Comparison of ENCODE assay signal across 8 mouse cellular contexts in genomic region chr10:24622586-24622985, GRCm38 (mm10). TPM values are rescaled to one million over a fixed set of nuclear protein-coding genes. Genes with fewer than 3 reads are reported as not detected.
A peak's percentile ranks its signal among the peaks of the same experiment; 100 is the strongest.
DNase-seq lines count a peak whose midpoint lies in the region; ATAC-seq and TF ChIP-seq lines count a peak whose summit lies in the region.
"Had no signal": no experiment of that assay in that cellular context is flagged by ENCODE, and none has a peak within 500 bp of the region (broad histone marks: within the 10 kb centered on the region; RNA-seq: fewer than 3 reads in every experiment).

No protein-coding gene starts in this region.

- no peaks in the 10 kb centered on the region for H3K36me3 ChIP-seq in lung, embryonic 14.5 days (ENCODE audit: insufficient read depth)
- H3K36me3 ChIP-seq in small intestine, adult 2 months (ENCODE audit: control insufficient read depth, insufficient read depth, low read length): no peaks in the 10 kb centered on the region
- H3K36me3 ChIP-seq: limb, embryonic 15.5 days had no signal

- no peak overlapping the region for H3K9ac ChIP-seq in lung, embryonic 14.5 days
- H3K9ac ChIP-seq: limb, embryonic 15.5 days had no signal

- no peak overlapping the region for H3K4me2 ChIP-seq in lung, embryonic 14.5 days
- H3K4me2 ChIP-seq: limb, embryonic 15.5 days had no signal

- H3K4me3 ChIP-seq in lung, embryonic 14.5 days (ENCODE audit: low read depth, low read length): no peak overlapping the region
- H3K4me3 ChIP-seq in small intestine, adult 2 months (ENCODE audit: low read depth, low read length): no peak overlapping the region
- H3K4me3 ChIP-seq: limb, embryonic 15.5 days had no signal

- TF ChIP-seq CTCF in lung, embryonic 14.5 days (IDR thresholded peaks at IDR 0.05; ENCODE audit: low read depth): peak; percentile 98
- TF ChIP-seq CTCF in small intestine, adult 2 months (IDR thresholded peaks at IDR 0.05; ENCODE audit: extremely low read depth, insufficient read length, insufficient replicate concordance, low read depth, low read length): peak; percentile 100

- no peak overlapping the region for H3K27ac ChIP-seq in lung, embryonic 14.5 days (ENCODE audit: low read depth)
- no peak overlapping the region for H3K27ac ChIP-seq in small intestine, adult 2 months (ENCODE audit: insufficient read depth, low read depth, low read length)

- H3K27me3 ChIP-seq in lung, embryonic 14.5 days (ENCODE audit: insufficient read depth, low read length): no peaks in the 10 kb centered on the region
- no peaks in the 10 kb centered on the region for H3K27me3 ChIP-seq in small intestine, adult 2 months (ENCODE audit: control insufficient read depth, insufficient read depth, low read length)
- H3K27me3 ChIP-seq: limb, embryonic 15.5 days had no signal

- H3K4me1 ChIP-seq in lung, embryonic 14.5 days (ENCODE audit: insufficient read depth): no peaks in the 10 kb centered on the region
- no peaks in the 10 kb centered on the region for H3K4me1 ChIP-seq in small intestine, adult 2 months (ENCODE audit: control insufficient read depth, insufficient read depth, insufficient read length, low read length)

- TF ChIP-seq POLR2A in small intestine, adult 2 months (IDR thresholded peaks at IDR 0.05; ENCODE audit: low read depth, low read length): no peak

- H3K9me3 ChIP-seq in lung, embryonic 14.5 days (ENCODE audit: low read depth, low read length): no peaks in the 10 kb centered on the region; the same call in 1 of the 2 replicates
- H3K9me3 ChIP-seq: limb, embryonic 15.5 days had no signal

- 30% methylated on average over 7 of the region's 7 CpGs for WGBS in lung, embryonic 14.5 days
- 28% methylated on average over 7 of the region's 7 CpGs for WGBS in small intestine, adult 2 months

- ATAC-seq in lung, embryonic 14.5 days (ENCODE audit: insufficient read depth): no peak

- DNase-seq in urinary bladder, adult 2 months (ENCODE audit: low spot score): peak; percentile 40
- DNase-seq in urinary bladder, postnatal 10 days (ENCODE audit: low spot score): no peak
- peak; percentile 71 for DNase-seq in adrenal gland, adult 2 months
- peak; percentile 61 for DNase-seq in embryo, embryonic 9.5 days (ENCODE audit: extremely low spot score)
- peak; percentile 54 for DNase-seq in hindlimb bud, embryonic 11.5 days (ENCODE audit: extremely low spot score, low read depth, low spot score)
- peak; percentile 91 for DNase-seq in lung, embryonic 14.5 days

RNA-seq across cellular contexts. Expression of gene Ccn2, which starts 27.3 kb away (rescaled TPM):
- 51.3 and 115 TPM in 2 replicates for polyA plus RNA-seq in urinary bladder, adult 2 months (2012; rRNA removed)
- total RNA-seq in adrenal gland, adult 2 months (2021): 10 to 100 TPM; 51.1 to 78.2 TPM
- polyA plus RNA-seq in adrenal gland, adult 2 months (2012; rRNA removed): 241 and 278 TPM in 2 replicates
- polyA plus RNA-seq in lung, embryonic 14.5 days (2014; fragmentation: Nextera tagmentation; extraction: Ambion mirVana): 9.8 and 10.5 TPM in 2 replicates
- 19.5 and 32.6 TPM in 2 replicates for polyA plus RNA-seq in small intestine, adult 2 months (2012; rRNA removed)
